Mouse (Mus musculus): Measurements from ENCODE around the gene Ccdc13.

DNA sequence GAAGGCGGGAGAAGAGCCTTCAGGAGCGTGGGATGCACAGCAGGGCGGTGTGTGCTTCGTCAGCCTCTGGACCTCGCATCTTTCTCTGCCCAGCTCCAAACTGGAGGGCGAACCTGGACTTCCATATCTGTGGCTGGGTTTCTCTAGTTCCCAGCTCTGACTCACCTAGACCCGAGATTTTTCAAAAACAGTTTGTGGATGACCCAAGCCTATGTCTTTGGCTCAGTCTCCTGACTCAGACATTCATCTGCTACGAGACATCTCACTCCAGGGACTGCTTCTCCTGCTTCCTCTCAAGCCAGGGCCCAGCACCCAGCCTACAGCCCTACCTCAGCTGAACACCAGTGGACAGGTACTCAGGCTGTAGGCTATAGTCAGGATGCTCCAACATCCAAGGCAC is 54.0 kb downstream of the Ccdc13 start:
- no peak for TF ChIP-seq GATA1 (IDR thresholded peaks at IDR 0.05; ENCODE audit: borderline replicate concordance, low read length)
- no peak for TF ChIP-seq FLI1 (IDR thresholded peaks at IDR 0.05; ENCODE audit: low read length)

Data from megakaryocyte, embryonic 14.5 days (primary cell).